8 mouse cellular contexts compared by ENCODE assay signal in genomic region chr11:101302004-101302798, GRCm38 (mm10). TPM values are rescaled to one million over a fixed set of nuclear protein-coding genes. Genes with fewer than 3 reads are reported as not detected.
DNase-seq lines count a peak whose midpoint lies in the region; ATAC-seq lines count a peak whose summit lies in the region.

Gene Becn1, minus strand, starts transcription at chr11:101302286.

- H3K9me3 ChIP-seq in megakaryocyte, embryonic 14.5 days, result no peaks in the 10 kb centered on the region

- peaks cover 6% of the 10 kb centered on the region for H3K27me3 ChIP-seq in megakaryocyte, embryonic 14.5 days (replicated peaks)

- peak; percentile 97 for DNase-seq in ZHBTc4 (ENCODE audit: low read depth, low spot score)
- peak; percentile 92 for DNase-seq in gastrocnemius, adult 8-10 months (ENCODE audit: low spot score in 2 of 2)
- peak; percentile 87 for DNase-seq in hindlimb bud, embryonic 11.5 days (ENCODE audit: extremely low spot score, low read depth, low spot score)
- peak; percentile 91 to 96 for DNase-seq in left cerebral cortex, adult 8-10 months (ENCODE audit: low spot score in 2 of 2)
- peak; percentile 97 to 98 for DNase-seq in right cerebral cortex, postnatal 10 days (ENCODE audit: low spot score in 2 of 2)
- peak; percentile 99 for DNase-seq in urinary bladder, postnatal 25 days (ENCODE audit: low spot score)

- H3K4me1 ChIP-seq in megakaryocyte, embryonic 14.5 days, result peaks cover 39% of the 10 kb centered on the region

- H3K4me3 ChIP-seq in megakaryocyte, embryonic 14.5 days (replicated peaks), result peak within 1 kb of the TSS; percentile 95

- ATAC-seq in common myeloid progenitor, adult 5-6 weeks (replicated peaks; ENCODE audit: low read depth, poor library complexity, severe bottlenecking), result peak; percentile 98

- H3K36me3 ChIP-seq in megakaryocyte, embryonic 14.5 days (replicated peaks; ENCODE audit: low read length), result peaks cover 35% of the 10 kb centered on the region

RNA-seq across cellular contexts. Expression of gene Becn1, which starts in this region (rescaled TPM):
- total RNA-seq in common myeloid progenitor, adult 5-6 weeks (2017), result 152 and 208 TPM in 2 replicates
- 100 to 1,000 TPM in 2 of 4 experiments, 10 to 100 TPM in 2; 86.0 to 113 (median 101) TPM for total RNA-seq in gastrocnemius, adult 8-10 months (2022)
- 100 to 1,000 TPM; 178 to 237 (median 199) TPM for total RNA-seq in left cerebral cortex, adult 8-10 months (2022)
- 43.7 and 96.0 TPM in 2 replicates for polyA plus RNA-seq in megakaryocyte, embryonic 14.5 days (2012; ENCODE audit: insufficient read depth, low replicate concordance)

Comparison
In these comparisons a context has a peak if more than half of its experiments do, and no peak if none do; other contexts are left out.
1. Peak in every context shown above with its lines: DNase-seq, ATAC-seq and H3K4me3 ChIP-seq.